Mouse (Mus musculus) neural tube, embryonic 14.5 days (tissue): ENCODE data around the gene Tex261. TPM values are rescaled to one million over a fixed set of nuclear protein-coding genes. Genes with fewer than 3 reads are reported as not detected.

Source experiments
- ATAC-seq: fragments of 200-750 bp; cut with Nextera tagmentation; 2 replicates; pipeline ENCODE4 v1.8.0; 2017; ENCODE audit warnings: low read depth, mild to moderate bottlenecking, moderate TSS enrichment, moderate library complexity
- H3K27ac ChIP-seq: fragments of 300-500 bp; sonication (generic); 2 replicates; pipeline ENCODE4 v1.5.1; 2014; ENCODE audit warnings: low read depth, mild to moderate bottlenecking, control low read depth, low read length, moderate library complexity, mixed read lengths
- H3K27me3 ChIP-seq: fragments of 300-500 bp; sonication (generic); 2 replicates; pipeline ENCODE4 v1.6.1; 2014; ENCODE audit warnings: low read length; ENCODE audit not compliant: control insufficient read depth, insufficient read depth
- H3K36me3 ChIP-seq: fragments of 300-500 bp; sonication (generic); 2 replicates; pipeline ENCODE4 v1.6.1; 2014; ENCODE audit warnings: low read length, mixed read lengths; ENCODE audit not compliant: control insufficient read depth, insufficient read depth
- H3K4me1 ChIP-seq: fragments of 300-500 bp; sonication (generic); 2 replicates; pipeline ENCODE4 v1.6.1; 2014; ENCODE audit warnings: low read length; ENCODE audit not compliant: control insufficient read depth, insufficient read depth
- H3K4me2 ChIP-seq: fragments of 300-500 bp; sonication (generic); 2 replicates; pipeline ENCODE4 v1.6.1; 2014; ENCODE audit warnings: mild to moderate bottlenecking, low read depth, low read length, control low read depth
- H3K4me3 ChIP-seq: fragments of 300-500 bp; sonication (generic); 2 replicates; pipeline ENCODE4 v1.5.1; 2014; ENCODE audit warnings: low read depth, low read length, control low read depth, mixed read lengths
- H3K9ac ChIP-seq: fragments of 300-500 bp; sonication (generic); replicated peaks from 2 replicates; pipeline ENCODE4 v1.6.1; 2014; ENCODE audit warnings: low read depth, mild to moderate bottlenecking, control low read depth, low read length, mixed read lengths
- H3K9me3 ChIP-seq: fragments of 300-500 bp; sonication (generic); 2 replicates; pipeline ENCODE4 v1.6.1; 2016; ENCODE audit warnings: low read length; ENCODE audit not compliant: control insufficient read depth
- WGBS: fragments of 180-500 bp; shearing (Covaris S2); extraction: QIAGEN DNeasy Blood & Tissue Kit; methylation state at CpG from one replicate; pipeline ENCODE4 v1.1.7; 2014; 5-methylcytosine and 5-hydroxymethylcytosine counted together
- polyA plus RNA-seq: library from polyadenylated mRNA; unstranded; fragments of >200 nt; fragmentation: Nextera tagmentation; extraction: Ambion mirVana; gene quantifications from 2 replicates; pipeline ENCODE4 v1.2.1, GENCODE M21; 2014

Gene Tex261
- 44.8 and 54.2 TPM in 2 replicates for polyA plus RNA-seq

GRCm38 (mm10) chr6:83775638-83776293 is at the start of gene Tex261:
Gene Tex261 (minus strand): TSS chr6:83775813.
- ATAC-seq = peak; percentile 97
- Histone ChIP-seq H3K4me2 (peak within 1 kb of the TSS; percentile 89), H3K9ac (peak within 1 kb of the TSS; percentile 93), H3K36me3 (peaks cover 4% of the 10 kb centered on the region; the same call in 1 of the 2 replicates), H3K27ac (peak within 1 kb of the TSS; percentile 76), H3K27me3 (no peaks in the 10 kb centered on the region), H3K4me1 (peaks cover 13% of the 10 kb centered on the region; the same call in 1 of the 2 replicates), H3K4me3 (peak within 1 kb of the TSS; percentile 94), H3K9me3 (no peaks in the 10 kb centered on the region)
- 0% methylated on average over 42 of the region's 45 CpGs for WGBS

DNA sequence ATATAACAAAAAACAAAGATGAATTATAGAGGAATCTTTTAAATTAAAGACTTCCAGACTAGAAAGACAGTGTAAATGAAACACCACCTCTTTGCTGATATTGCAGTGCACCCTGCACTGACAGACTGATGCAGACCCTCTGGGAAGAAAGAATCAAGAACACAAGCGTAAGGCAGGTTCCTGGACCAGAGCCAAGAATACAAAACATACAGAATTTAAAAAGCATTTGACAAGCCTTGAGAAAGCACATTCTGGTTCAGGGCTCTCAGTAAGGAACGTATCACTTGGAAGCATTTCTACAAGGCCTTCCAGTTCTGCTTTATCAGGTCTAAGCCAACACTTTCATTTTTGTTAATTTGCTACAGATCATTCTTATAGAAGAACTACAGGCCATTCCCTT is 46.2 kb upstream of the Tex261 start:
- ATAC-seq = no peak
- H3K4me2 ChIP-seq = no peak overlapping the region
- H3K9me3 ChIP-seq = no peaks in the 10 kb centered on the region
- no peak overlapping the region for H3K4me3 ChIP-seq
- no peaks in the 10 kb centered on the region for H3K36me3 ChIP-seq
- WGBS = 56% methylated on average over 2 of the region's 2 CpGs
- no peak overlapping the region for H3K27ac ChIP-seq
- no peaks in the 10 kb centered on the region for H3K27me3 ChIP-seq
- no peaks in the 10 kb centered on the region for H3K4me1 ChIP-seq
- H3K9ac ChIP-seq = no peak overlapping the region

GRCm38 (mm10) chr6:83820727-83821515 is 45.3 kb upstream of the Tex261 start:
- Histone ChIP-seq H3K9ac (no peak overlapping the region), H3K27ac (no peak overlapping the region), H3K4me3 (no peak overlapping the region), H3K36me3 (no peaks in the 10 kb centered on the region), H3K9me3 (no peaks in the 10 kb centered on the region), H3K4me1 (no peaks in the 10 kb centered on the region), H3K4me2 (no peak overlapping the region), H3K27me3 (no peaks in the 10 kb centered on the region)
- WGBS = 87% methylated on average over 2 of the region's 2 CpGs
- ATAC-seq = no peak

DNA sequence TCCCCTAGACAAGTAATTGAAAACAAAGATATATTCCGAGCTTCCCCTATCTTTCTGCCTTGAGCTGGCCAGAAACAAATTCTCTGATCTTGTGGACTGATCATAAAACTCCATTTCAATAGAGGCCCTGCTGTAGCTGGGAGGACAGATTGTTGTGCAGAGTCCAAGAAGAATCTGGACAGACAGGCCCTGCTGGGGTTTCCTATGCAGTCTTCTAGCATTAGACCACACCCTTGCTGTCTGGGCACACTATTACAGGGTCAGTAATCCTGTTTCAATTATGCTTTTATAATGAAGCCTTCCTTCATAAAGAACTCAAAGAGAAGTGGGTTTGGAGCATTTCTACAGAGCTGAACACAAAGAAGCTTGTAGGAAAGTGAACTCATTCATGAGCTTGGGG is 43.4 kb upstream of the Tex261 start:
- no peak overlapping the region for H3K4me3 ChIP-seq
- H3K4me1 ChIP-seq = no peaks in the 10 kb centered on the region
- H3K9me3 ChIP-seq = no peaks in the 10 kb centered on the region
- H3K36me3 ChIP-seq = 0 out of 2 replicates have a peak, but pooled peaks cover under 1% of the 10 kb centered on the region
- 86% methylated on average over 1 of the region's 1 CpGs for WGBS
- ATAC-seq = no peak
- no peak overlapping the region; the same call in 1 of the 2 replicates for H3K27ac ChIP-seq
- H3K9ac ChIP-seq = no peak overlapping the region
- no peak overlapping the region for H3K4me2 ChIP-seq
- H3K27me3 ChIP-seq = no peaks in the 10 kb centered on the region

GRCm38 (mm10) chr6:83815801-83816200 is 40.2 kb upstream of the Tex261 start:
- H3K9ac ChIP-seq = no peak overlapping the region
- no peak overlapping the region for H3K4me2 ChIP-seq
- no peaks in the 10 kb centered on the region for H3K4me1 ChIP-seq
- no peak for ATAC-seq
- H3K4me3 ChIP-seq = no peak overlapping the region
- H3K27ac ChIP-seq = no peak overlapping the region
- H3K27me3 ChIP-seq = no peaks in the 10 kb centered on the region
- peaks cover 5% of the 10 kb centered on the region; the same call in 1 of the 2 replicates for H3K36me3 ChIP-seq
- 95% methylated on average over 3 of the region's 3 CpGs for WGBS
- H3K9me3 ChIP-seq = no peaks in the 10 kb centered on the region

- H3K9ac ChIP-seq = no peak overlapping the region
- H3K4me1 ChIP-seq = no peaks in the 10 kb centered on the region
- H3K4me2 ChIP-seq = no peak overlapping the region
- H3K27me3 ChIP-seq = no peaks in the 10 kb centered on the region
- no peak for ATAC-seq
- 91% methylated on average over 3 of the region's 3 CpGs for WGBS
- no peak overlapping the region for H3K4me3 ChIP-seq
- no peaks in the 10 kb centered on the region for H3K9me3 ChIP-seq
- peaks cover 20% of the 10 kb centered on the region for H3K36me3 ChIP-seq
- H3K27ac ChIP-seq = no peak overlapping the region
These were observed 27.2 kb upstream of the Tex261 start for GRCm38 (mm10) chr6:83802846-83803245.

GRCm38 (mm10) chr6:83802033-83802432 is 26.4 kb upstream of the Tex261 start:
- H3K9me3 ChIP-seq = no peaks in the 10 kb centered on the region
- H3K4me1 ChIP-seq = no peaks in the 10 kb centered on the region
- H3K9ac ChIP-seq = no peak overlapping the region
- no peak overlapping the region for H3K27ac ChIP-seq
- ATAC-seq = no peak
- H3K36me3 ChIP-seq = peaks cover 20% of the 10 kb centered on the region
- H3K4me3 ChIP-seq = no peak overlapping the region
- H3K4me2 ChIP-seq = no peak overlapping the region
- no peaks in the 10 kb centered on the region for H3K27me3 ChIP-seq
- WGBS = 96% methylated on average over 5 of the region's 5 CpGs

DNA sequence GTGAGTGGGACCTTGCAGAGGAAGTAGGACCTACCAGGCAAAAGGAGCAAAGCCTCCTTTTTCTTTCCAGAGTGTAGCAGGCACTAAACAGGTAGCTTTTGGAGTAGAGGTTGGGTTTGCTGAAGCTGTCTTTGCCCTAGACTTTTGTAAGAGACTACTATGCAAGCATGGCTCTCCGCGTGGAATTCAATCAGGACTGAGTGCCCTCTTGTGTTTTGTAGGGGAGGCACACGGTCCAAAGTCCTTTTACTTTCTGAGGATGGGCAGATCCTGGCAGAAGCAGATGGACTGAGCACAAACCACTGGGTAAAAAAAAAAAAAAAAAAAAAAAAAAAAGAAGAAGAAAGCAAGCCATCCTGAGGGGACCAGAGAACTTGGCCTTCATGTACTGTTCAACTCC is 21.1 kb upstream of the Tex261 start:
- no peaks in the 10 kb centered on the region for H3K27me3 ChIP-seq
- H3K4me1 ChIP-seq = peaks cover 8% of the 10 kb centered on the region
- no peak overlapping the region for H3K9ac ChIP-seq
- no peak overlapping the region for H3K4me3 ChIP-seq
- no peak overlapping the region for H3K4me2 ChIP-seq
- no peak for ATAC-seq
- no peaks in the 10 kb centered on the region for H3K9me3 ChIP-seq
- H3K36me3 ChIP-seq = peaks cover 11% of the 10 kb centered on the region
- WGBS = 51% methylated on average over 3 of the region's 3 CpGs
- no peak overlapping the region for H3K27ac ChIP-seq

DNA sequence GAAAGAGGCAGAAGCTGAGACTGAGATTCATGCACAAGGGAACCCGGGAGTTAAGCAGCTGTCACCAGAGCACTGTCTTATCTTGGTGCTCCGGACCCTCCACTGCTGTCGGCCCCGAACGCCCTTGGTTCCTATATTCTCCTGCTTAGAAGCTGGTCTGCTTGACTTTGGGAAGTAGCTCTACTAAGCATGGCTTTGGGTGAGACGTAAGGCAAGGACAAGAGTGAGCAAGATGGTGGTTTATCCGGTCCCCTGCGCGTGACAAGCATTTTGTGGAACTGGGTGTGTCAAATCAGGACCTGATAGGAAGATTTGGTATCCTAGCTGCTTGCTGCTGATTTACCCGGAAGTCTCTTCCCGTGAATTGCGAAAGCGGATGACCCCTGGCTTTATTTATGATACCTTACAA is 19.9 kb upstream of the Tex261 start:
- Histone ChIP-seq H3K36me3 (0 out of 2 replicates have a peak, but pooled peaks cover under 1% of the 10 kb centered on the region), H3K27me3 (no peaks in the 10 kb centered on the region), H3K9me3 (no peaks in the 10 kb centered on the region), H3K4me3 (peak overlapping the region; percentile 72), H3K9ac (peak overlapping the region; percentile 87), H3K27ac (peak overlapping the region; percentile 93), H3K4me1 (peaks cover 8% of the 10 kb centered on the region), H3K4me2 (peak overlapping the region; percentile 78)
- ATAC-seq = peak; percentile 47; the same call in 1 of the 2 replicates
- 11% methylated on average over 13 of the region's 13 CpGs for WGBS
